Mouse (Mus musculus): Measurements from ENCODE around the gene Mthfd1.
A peak's percentile ranks its signal among the peaks of the same experiment; 100 is the strongest.

Mthfd1 gene

GRCm38 (mm10) chr12:76303474-76303873, 48.4 kb downstream of the Mthfd1 start:
- no peak for DNase-seq (ENCODE audit: low spot score)

- no peak for DNase-seq (ENCODE audit: low spot score)
These were observed 49.1 kb downstream of the Mthfd1 start for GRCm38 (mm10) chr12:76304199-76304598.

- DNase-seq (ENCODE audit: low spot score) = no peak
These were observed 50.0 kb downstream of the Mthfd1 start for GRCm38 (mm10) chr12:76305107-76305506.

GRCm38 (mm10) chr12:76306852-76307561, 51.9 kb downstream of the Mthfd1 start:
- no peak for DNase-seq (ENCODE audit: low spot score)

- no peak for DNase-seq (ENCODE audit: low spot score)
These were observed 52.9 kb downstream of the Mthfd1 start for GRCm38 (mm10) chr12:76307964-76308363.

- DNase-seq (ENCODE audit: low spot score) = no peak
These were observed 53.3 kb downstream of the Mthfd1 start for GRCm38 (mm10) chr12:76308436-76308835.

GRCm38 (mm10) chr12:76310007-76310406, 54.9 kb downstream of the Mthfd1 start:
- DNase-seq (ENCODE audit: low spot score) = no peak

GRCm38 (mm10) chr12:76310633-76311032, 55.5 kb downstream of the Mthfd1 start:
- DNase-seq (ENCODE audit: low spot score) = no peak

- DNase-seq (ENCODE audit: low spot score) = no peak
These were observed 56.1 kb downstream of the Mthfd1 start for GRCm38 (mm10) chr12:76311227-76311626.

- no peak for DNase-seq (ENCODE audit: low spot score)
These were observed 56.9 kb downstream of the Mthfd1 start for GRCm38 (mm10) chr12:76311951-76312350.

- DNase-seq (ENCODE audit: low spot score) = no peak
These were observed 63.4 kb downstream of the Mthfd1 start for GRCm38 (mm10) chr12:76318282-76319212.

- DNase-seq (ENCODE audit: low spot score) = peak; percentile 73
These were observed 69.8 kb downstream of the Mthfd1 start, which contains the start of gene Akap5 for GRCm38 (mm10) chr12:76324679-76325431. Gene Akap5, plus strand, starts transcription at chr12:76324891.

- no peak for DNase-seq (ENCODE audit: low spot score)
These were observed 71.5 kb downstream of the Mthfd1 start for GRCm38 (mm10) chr12:76326437-76327220.

- no peak for DNase-seq (ENCODE audit: low spot score)
These were observed 73.7 kb downstream of the Mthfd1 start for GRCm38 (mm10) chr12:76328567-76329354.

- no peak for DNase-seq (ENCODE audit: low spot score)
These were observed 78.6 kb downstream of the Mthfd1 start for GRCm38 (mm10) chr12:76333688-76334087.

- no peak for DNase-seq (ENCODE audit: low spot score)
These were observed 80.5 kb downstream of the Mthfd1 start for GRCm38 (mm10) chr12:76335641-76336040.

- DNase-seq (ENCODE audit: low spot score) = no peak
These were observed 81.2 kb downstream of the Mthfd1 start for GRCm38 (mm10) chr12:76336111-76336965.

GRCm38 (mm10) chr12:76341080-76341479, 86.0 kb downstream of the Mthfd1 start:
- no peak for DNase-seq (ENCODE audit: low spot score)

GRCm38 (mm10) chr12:76345759-76346455, 90.8 kb downstream of the Mthfd1 start:
- DNase-seq (ENCODE audit: low spot score) = peak; percentile 36

Measured in testis, postnatal 14 days (tissue).